Mouse (Mus musculus) midbrain, embryonic 16.5 days (tissue): ENCODE data around the gene Tmem107. TPM values are rescaled to one million over a fixed set of nuclear protein-coding genes. Genes with fewer than 3 reads are reported as not detected.
A peak's percentile ranks its signal among the peaks of the same experiment; 100 is the strongest.

Experiments used
- ATAC-seq: fragments of 200-750 bp; cut with Nextera tagmentation; 2 replicates; pipeline ENCODE4 v1.8.0; 2017; ENCODE audit warnings: moderate TSS enrichment
- H3K27ac ChIP-seq: fragments of 300-500 bp; sonication (generic); 2 replicates; pipeline ENCODE4 v1.5.1; 2014; ENCODE audit warnings: mild to moderate bottlenecking, low read length, mixed read lengths
- H3K27me3 ChIP-seq: fragments of 300-500 bp; sonication (generic); 2 replicates; pipeline ENCODE4 v1.6.1; 2014; ENCODE audit warnings: low read depth, low read length, mixed read lengths; ENCODE audit not compliant: control insufficient read depth, insufficient read depth
- H3K36me3 ChIP-seq: fragments of 300-500 bp; sonication (generic); 2 replicates; pipeline ENCODE4 v1.6.1; 2014; ENCODE audit warnings: mild to moderate bottlenecking, low read length, moderate library complexity, mixed read lengths; ENCODE audit not compliant: control insufficient read depth, insufficient read depth
- H3K4me1 ChIP-seq: fragments of 300-500 bp; sonication (generic); 2 replicates; pipeline ENCODE4 v1.6.1; 2014; ENCODE audit warnings: mild to moderate bottlenecking, low read length, mixed read lengths; ENCODE audit not compliant: control insufficient read depth, insufficient read depth
- H3K4me2 ChIP-seq: fragments of 300-500 bp; sonication (generic); 2 replicates; pipeline ENCODE4 v1.6.1; 2014; ENCODE audit warnings: mild to moderate bottlenecking, low read length, mixed read lengths
- H3K4me3 ChIP-seq: fragments of 300-500 bp; sonication (generic); 2 replicates; pipeline ENCODE4 v1.5.1; 2014; ENCODE audit warnings: low read depth, mild to moderate bottlenecking, low read length, moderate library complexity, mixed read lengths
- H3K9ac ChIP-seq: fragments of 300-500 bp; sonication (generic); 2 replicates; pipeline ENCODE4 v1.6.1; 2014; ENCODE audit warnings: low read depth, low read length, mixed read lengths
- H3K9me3 ChIP-seq: fragments of 300-500 bp; sonication (generic); replicated peaks from 2 replicates; pipeline ENCODE4 v1.6.1; 2014; ENCODE audit warnings: mild to moderate bottlenecking, low read length, mixed read lengths; ENCODE audit not compliant: control insufficient read depth, poor library complexity, severe bottlenecking
- WGBS: fragments of 180-500 bp; shearing (Covaris S2); extraction: QIAGEN DNeasy Blood & Tissue Kit; methylation state at CpG from one replicate; pipeline ENCODE4 v1.1.7; 2014; 5-methylcytosine and 5-hydroxymethylcytosine counted together
- polyA plus RNA-seq: library from polyadenylated mRNA; unstranded; fragments of >200 nt; fragmentation: Nextera tagmentation; extraction: Ambion mirVana; gene quantifications from 2 replicates; pipeline ENCODE4 v1.2.1, GENCODE M21; 2015

Gene Tmem107
- polyA plus RNA-seq, 1 experiment from 2014 or later = 41.2 TPM

GRCm38 (mm10) chr11:69037231-69038061 is 33.2 kb upstream of the Tmem107 start:
- Histone ChIP-seq H3K9ac (peak overlapping the region; percentile 79), H3K27me3 (no peaks in the 10 kb centered on the region), H3K4me2 (peak overlapping the region; percentile 57), H3K27ac (peak overlapping the region; percentile 87), H3K9me3 (no peaks in the 10 kb centered on the region), H3K4me1 (peaks cover 22% of the 10 kb centered on the region), H3K4me3 (peak overlapping the region; percentile 61), H3K36me3 (peaks cover 8% of the 10 kb centered on the region)
- peak; percentile 33 for ATAC-seq
- WGBS = under 1% methylated on average over 34 of the region's 34 CpGs

- no peaks in the 10 kb centered on the region for H3K9me3 ChIP-seq
- H3K4me2 ChIP-seq = peak overlapping the region; percentile 78
- peaks cover 22% of the 10 kb centered on the region for H3K4me1 ChIP-seq
- H3K36me3 ChIP-seq = peaks cover 6% of the 10 kb centered on the region
- no peak overlapping the region for H3K9ac ChIP-seq
- no peak overlapping the region for H3K4me3 ChIP-seq
- H3K27ac ChIP-seq = no peak overlapping the region; the same call in 1 of the 2 replicates
- WGBS = 68% methylated on average over 5 of the region's 5 CpGs
- no peaks in the 10 kb centered on the region for H3K27me3 ChIP-seq
- ATAC-seq = no peak
Measured at GRCm38 (mm10) chr11:69038173-69038572, 32.4 kb upstream of the Tmem107 start.

- peaks cover 8% of the 10 kb centered on the region for H3K4me1 ChIP-seq
- H3K4me2 ChIP-seq = peak within 1 kb of the TSS; percentile 100
- no peaks in the 10 kb centered on the region for H3K9me3 ChIP-seq
- H3K9ac ChIP-seq = peak within 1 kb of the TSS; percentile 55; the same call in 1 of the 2 replicates
- no peaks in the 10 kb centered on the region for H3K27me3 ChIP-seq
- peak within 1 kb of the TSS; percentile 60 for H3K4me3 ChIP-seq
- H3K27ac ChIP-seq = no peak within 1 kb of the TSS
- peak; percentile 59 for ATAC-seq
- no peaks in the 10 kb centered on the region for H3K36me3 ChIP-seq
- WGBS = under 1% methylated on average over 53 of the region's 54 CpGs
Measured at GRCm38 (mm10) chr11:69045531-69046394, 24.8 kb upstream of the Tmem107 start, which contains the start of gene Aurkb. Aurkb (plus strand) TSS chr11:69045647.

- ATAC-seq = no peak
- Histone ChIP-seq H3K4me1 (peaks cover 8% of the 10 kb centered on the region), H3K9ac (no peak overlapping the region), H3K36me3 (no peaks in the 10 kb centered on the region), H3K4me3 (peak overlapping the region; percentile 60), H3K9me3 (no peaks in the 10 kb centered on the region), H3K27me3 (no peaks in the 10 kb centered on the region), H3K4me2 (peak overlapping the region; percentile 100), H3K27ac (no peak overlapping the region)
- WGBS = 20% methylated on average over 9 of the region's 9 CpGs
Measured at GRCm38 (mm10) chr11:69046395-69046774, 24.2 kb upstream of the Tmem107 start.

- Histone ChIP-seq H3K4me1 (peaks cover 8% of the 10 kb centered on the region), H3K4me3 (no peak overlapping the region), H3K27me3 (no peaks in the 10 kb centered on the region), H3K9ac (no peak overlapping the region), H3K4me2 (no peak overlapping the region), H3K36me3 (no peaks in the 10 kb centered on the region), H3K27ac (no peak overlapping the region), H3K9me3 (no peaks in the 10 kb centered on the region)
- 90% methylated on average over 12 of the region's 12 CpGs for WGBS
- no peak for ATAC-seq
Measured at GRCm38 (mm10) chr11:69047592-69047991, 23.0 kb upstream of the Tmem107 start.

- no peak for ATAC-seq
- WGBS = 92% methylated on average over 14 of the region's 14 CpGs
- Histone ChIP-seq H3K36me3 (no peaks in the 10 kb centered on the region), H3K4me1 (peaks cover 8% of the 10 kb centered on the region), H3K4me2 (no peak overlapping the region), H3K9ac (no peak overlapping the region), H3K4me3 (no peak overlapping the region), H3K27ac (no peak overlapping the region), H3K9me3 (no peaks in the 10 kb centered on the region), H3K27me3 (no peaks in the 10 kb centered on the region)
Measured at GRCm38 (mm10) chr11:69048151-69048550, 22.5 kb upstream of the Tmem107 start.

- Histone ChIP-seq H3K4me1 (peaks cover 7% of the 10 kb centered on the region), H3K27ac (no peak overlapping the region), H3K4me2 (no peak overlapping the region), H3K27me3 (no peaks in the 10 kb centered on the region), H3K4me3 (no peak overlapping the region), H3K9me3 (no peaks in the 10 kb centered on the region), H3K36me3 (no peaks in the 10 kb centered on the region), H3K9ac (no peak overlapping the region)
- no peak for ATAC-seq
- 86% methylated on average over 8 of the region's 8 CpGs for WGBS
Measured at GRCm38 (mm10) chr11:69050748-69051147, 19.9 kb upstream of the Tmem107 start.

- WGBS = 47% methylated on average over 4 of the region's 4 CpGs
- H3K9me3 ChIP-seq = no peaks in the 10 kb centered on the region
- no peak for ATAC-seq
- H3K4me2 ChIP-seq = no peak overlapping the region
- no peaks in the 10 kb centered on the region for H3K4me1 ChIP-seq
- no peaks in the 10 kb centered on the region for H3K27me3 ChIP-seq
- H3K36me3 ChIP-seq = no peaks in the 10 kb centered on the region
- H3K27ac ChIP-seq = no peak overlapping the region
- no peak overlapping the region for H3K4me3 ChIP-seq
- no peak overlapping the region for H3K9ac ChIP-seq
Measured at GRCm38 (mm10) chr11:69051771-69052170, 18.8 kb upstream of the Tmem107 start.
